In the genomic region with DNA sequence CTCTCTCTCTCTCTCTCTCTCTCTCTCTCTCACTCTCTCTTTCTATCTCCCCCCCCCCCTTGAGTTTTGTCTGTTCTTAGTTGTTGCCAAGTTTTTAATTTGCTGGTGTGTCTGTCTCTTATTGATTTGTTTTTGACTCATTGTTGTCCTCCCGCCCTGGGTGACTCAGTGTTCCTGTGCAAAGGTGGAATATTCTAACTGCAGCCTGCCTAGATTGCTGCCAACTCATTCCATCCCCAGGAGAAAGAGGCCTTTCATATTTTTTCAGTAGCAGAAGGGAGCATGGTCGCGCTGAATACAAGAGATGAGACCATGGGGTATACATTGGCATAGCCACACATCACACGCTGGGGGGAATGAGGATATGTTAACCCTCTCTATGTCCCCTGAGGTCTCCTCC, we compare ENCODE assay signal across 24 mouse cellular contexts.
DNase-seq lines count a peak whose midpoint lies in the region; TF ChIP-seq lines count a peak whose summit lies in the region.
"Had no signal": no experiment of that assay in that cellular context is flagged by ENCODE, and none has a peak within 500 bp of the region (broad histone marks: within the 10 kb centered on the region; RNA-seq: fewer than 3 reads in every experiment).

No protein-coding gene starts in this region.

- H3K4me1 ChIP-seq in cerebellum, adult 2 months (ENCODE audit: control insufficient read depth, insufficient read depth, low read length): peaks cover 57% of the 10 kb centered on the region
- H3K4me1 ChIP-seq: embryonic facial prominence, embryonic 10.5 days; embryonic facial prominence, embryonic 13.5 days; forebrain, embryonic 12.5 days; forebrain, embryonic 15.5 days; heart, embryonic 12.5 days; heart, embryonic 15.5 days had no signal

- peak in 1 of 2 experiments; percentile 66 for DNase-seq in cerebellum, adult 2 months
- DNase-seq in cerebellum, adult 11 months: no peak
- peak; percentile 37 to 43 for DNase-seq in cerebellum, postnatal 25 days
- no peak for DNase-seq in cerebellum, postnatal 36 days
- peak; percentile 27 for DNase-seq in left cerebral cortex, postnatal 4 days
- DNase-seq in left cerebral cortex, postnatal 36 days (ENCODE audit: low spot score in 2 of 2): no peak
- DNase-seq: adrenal gland, postnatal 10 days; adrenal gland, postnatal 36 days; cerebellum, adult 8-10 months; embryo, embryonic 11 days; gastrocnemius, postnatal 25 days; heart, postnatal 10 days; heart, postnatal 36 days; kidney, adult 18-20 months; kidney, adult 9 months had no signal

- peak overlapping the region; percentile 54; the same call in 1 of the 2 replicates for H3K27ac ChIP-seq in cerebellum, adult 2 months (ENCODE audit: insufficient read depth, low read length)
- H3K27ac ChIP-seq: embryonic facial prominence, embryonic 10.5 days; embryonic facial prominence, embryonic 13.5 days; forebrain, embryonic 12.5 days; forebrain, embryonic 15.5 days; heart, embryonic 15.5 days; hindbrain, embryonic 14.5 days; hindbrain, postnatal 0 days had no signal

- intact Hi-C loops in left cerebral cortex, postnatal 4 days (cut with DNase I): no loop called here
- intact Hi-C loops in left cerebral cortex, postnatal 36 days (cut with DNase I): no loop called here

- no peak for TF ChIP-seq CTCF in cerebellum, adult 2 months (IDR thresholded peaks at IDR 0.05; ENCODE audit: borderline replicate concordance, insufficient read depth, low read depth, low read length)

- WGBS in cerebellum, adult 2 months: 42% methylated on average over 4 of the region's 4 CpGs

- H3K4me3 ChIP-seq in cerebellum, adult 2 months (replicated peaks; ENCODE audit: insufficient read depth, low read depth, low read length): no peak overlapping the region
- H3K4me3 ChIP-seq: embryonic facial prominence, embryonic 10.5 days; embryonic facial prominence, embryonic 13.5 days; erythroblast, embryonic 14.5 days; forebrain, embryonic 12.5 days; forebrain, embryonic 15.5 days; heart, embryonic 12.5 days; heart, embryonic 15.5 days had no signal

- no peaks in the 10 kb centered on the region for H3K27me3 ChIP-seq in cerebellum, adult 2 months (ENCODE audit: control insufficient read depth, insufficient read depth, low read length)
- H3K27me3 ChIP-seq: embryonic facial prominence, embryonic 13.5 days; forebrain, embryonic 12.5 days; forebrain, embryonic 15.5 days; heart, embryonic 12.5 days; heart, embryonic 15.5 days had no signal

- TF ChIP-seq POLR2A in cerebellum, adult 2 months (IDR thresholded peaks at IDR 0.05; ENCODE audit: borderline replicate concordance, insufficient read depth, low read length): no peak

Comparison
In these comparisons a context has a peak if more than half of its experiments do, and no peak if none do; other contexts are left out.
1. DNase-seq: peak in cerebellum, postnatal 25 days (2 of 2) and left cerebral cortex, postnatal 4 days (single experiment); none in cerebellum, adult 11 months (single experiment), cerebellum, postnatal 36 days (0 of 2) and left cerebral cortex, postnatal 36 days (0 of 2).